Mouse (Mus musculus) spleen, embryonic (tissue): ENCODE results near the gene Gne.
"Not testable (repeated sequence)": the region's sequence is repeated elsewhere in the genome, so short reads cannot be mapped to it uniquely, and the experiment has no call there.

Experiments
- CTCF ChIA-PET: fragments of 350-600 bp; sonication (Branson Sonifier 250); formaldehyde crosslinking; loops from one replicate; lab custom pipeline; 2022; lab: Charles Lee

Gene Gne

GRCm38 (mm10) chr4:44073799-44074198, 10.2 kb downstream of the Gne start:
- CTCF ChIA-PET = interaction anchor here (0.6 to 1.4 kb wide), 3 partner anchors 9 to 218 kb away, joined by 4 to 9 read pairs (median 8); no protein-coding TSS in a partner anchor

- CTCF ChIA-PET = interaction anchor here (0.5 to 1.4 kb wide), 3 partner anchors 10 to 125 kb away, joined by 3 to 8 read pairs (median 3); no protein-coding TSS in a partner anchor
These were observed 11.0 kb downstream of the Gne start for GRCm38 (mm10) chr4:44072873-44073441.

- CTCF ChIA-PET = no interaction called here
These were observed 11.7 kb downstream of the Gne start for GRCm38 (mm10) chr4:44072146-44072872.

- CTCF ChIA-PET = no interaction called here
These were observed 12.2 kb downstream of the Gne start for GRCm38 (mm10) chr4:44071741-44072145.

GRCm38 (mm10) chr4:44070641-44071040, 13.3 kb downstream of the Gne start:
- CTCF ChIA-PET = interaction anchor here (1.3 kb wide), 1 partner anchor 46 kb away, joined by 3 read pairs; no protein-coding TSS in a partner anchor

- CTCF ChIA-PET = interaction anchor here (0.8 kb wide), 1 partner anchor 129 kb away, joined by 3 read pairs; no protein-coding TSS in a partner anchor
These were observed 14.6 kb downstream of the Gne start for GRCm38 (mm10) chr4:44069411-44069810.

- CTCF ChIA-PET = interaction anchor here (0.8 kb wide), 1 partner anchor 130 kb away, joined by 3 read pairs; no protein-coding TSS in a partner anchor
These were observed 15.2 kb downstream of the Gne start for GRCm38 (mm10) chr4:44068736-44069135.

GRCm38 (mm10) chr4:44066891-44067290, 17.1 kb downstream of the Gne start:
- CTCF ChIA-PET = interaction anchor here (0.7 to 2.3 kb wide), 6 partner anchors 16 to 114 kb away, joined by 3 to 9 read pairs (median 3); no protein-coding TSS in a partner anchor

GRCm38 (mm10) chr4:44065355-44066025, 18.5 kb downstream of the Gne start:
- CTCF ChIA-PET = interaction anchor here (0.9 to 2.3 kb wide), 3 partner anchors 18 to 54 kb away, joined by 3 to 9 read pairs (median 3); no protein-coding TSS in a partner anchor

- CTCF ChIA-PET = no interaction called here
These were observed 21.2 kb downstream of the Gne start for GRCm38 (mm10) chr4:44062816-44063215.

GRCm38 (mm10) chr4:44062062-44062461, 21.9 kb downstream of the Gne start:
- CTCF ChIA-PET = no interaction called here

- CTCF ChIA-PET = no interaction called here
These were observed 24.3 kb downstream of the Gne start for GRCm38 (mm10) chr4:44059674-44060073.

GRCm38 (mm10) chr4:44049812-44050211, 34.2 kb downstream of the Gne start:
- CTCF ChIA-PET = no interaction called here

GRCm38 (mm10) chr4:44046066-44046465, 37.9 kb downstream of the Gne start:
- CTCF ChIA-PET = no interaction called here

GRCm38 (mm10) chr4:44044685-44045356, 39.2 kb downstream of the Gne start:
- CTCF ChIA-PET = interaction anchor here (0.5 kb wide), 1 partner anchor 30 kb away, joined by 4 read pairs; no protein-coding TSS in a partner anchor

GRCm38 (mm10) chr4:44043182-44043581, 40.8 kb downstream of the Gne start:
- CTCF ChIA-PET = not testable (repeated sequence)

GRCm38 (mm10) chr4:44042429-44042828, 41.5 kb downstream of the Gne start:
- CTCF ChIA-PET = no interaction called here

- CTCF ChIA-PET = no interaction called here
These were observed 43.2 kb downstream of the Gne start for GRCm38 (mm10) chr4:44040802-44041201.

- CTCF ChIA-PET = no interaction called here
These were observed 47.5 kb downstream of the Gne start for GRCm38 (mm10) chr4:44036455-44036854.

GRCm38 (mm10) chr4:44031521-44031920, 52.5 kb downstream of the Gne start:
- CTCF ChIA-PET = no interaction called here

GRCm38 (mm10) chr4:44029661-44030066, 54.3 kb downstream of the Gne start:
- CTCF ChIA-PET = no interaction called here
